Mouse (Mus musculus) thymus, postnatal 14 days (tissue): ENCODE data around the gene Sh3kbp1.

Source experiments
- DNase-seq: peaks from one replicate; pipeline ENCODE4 v3.0.0; 2021

Gene Sh3kbp1

GRCm38 (mm10) chrX:159678320-159678835 is 51.3 kb downstream of the Sh3kbp1 start:
- no peak for DNase-seq

DNA sequence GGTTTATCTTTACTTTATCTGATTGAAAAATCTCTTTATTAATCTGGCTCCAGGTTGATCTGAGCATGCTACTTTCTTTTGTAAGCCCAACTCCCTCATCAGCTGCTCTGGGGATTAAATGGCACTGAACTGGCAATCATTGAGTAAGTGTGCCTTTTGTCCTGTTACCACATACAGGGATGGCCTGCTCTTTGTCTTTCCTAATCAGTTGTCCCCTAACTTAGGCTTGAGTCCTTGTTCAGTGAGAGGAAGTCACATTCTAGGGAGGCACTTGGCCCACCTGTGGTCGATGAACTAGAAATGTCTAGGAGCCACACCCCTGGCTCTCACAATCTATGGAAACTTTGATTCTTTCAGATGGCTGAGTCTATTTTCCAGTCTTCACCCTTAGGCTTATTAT is 58.4 kb downstream of the Sh3kbp1 start:
- peak; percentile 5 for DNase-seq

DNA sequence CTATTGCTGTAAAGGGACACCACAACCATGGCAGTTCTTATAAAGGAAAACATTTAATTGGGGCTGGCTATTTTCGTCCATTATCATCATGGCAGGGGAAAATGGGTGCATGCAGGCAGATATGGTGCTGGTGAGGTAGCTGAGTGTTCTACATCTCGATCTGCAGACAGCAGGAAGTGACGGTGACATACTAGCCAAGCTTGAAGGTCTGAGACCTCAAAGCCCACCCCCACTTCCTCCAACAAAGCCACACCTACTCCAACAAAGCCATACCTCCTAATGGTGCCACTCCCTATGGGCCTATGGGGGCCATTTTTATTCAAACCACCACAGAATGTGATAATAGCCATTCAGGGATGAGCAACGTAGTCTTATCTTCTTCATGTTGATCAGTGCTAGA is 59.8 kb downstream of the Sh3kbp1 start:
- DNase-seq, result peak; percentile 44

- peak; percentile 44 for DNase-seq
These were observed 61.6 kb downstream of the Sh3kbp1 start for GRCm38 (mm10) chrX:159688698-159689097.

- peak; percentile 48 for DNase-seq
These were observed 62.8 kb downstream of the Sh3kbp1 start for GRCm38 (mm10) chrX:159689785-159690416.

DNA sequence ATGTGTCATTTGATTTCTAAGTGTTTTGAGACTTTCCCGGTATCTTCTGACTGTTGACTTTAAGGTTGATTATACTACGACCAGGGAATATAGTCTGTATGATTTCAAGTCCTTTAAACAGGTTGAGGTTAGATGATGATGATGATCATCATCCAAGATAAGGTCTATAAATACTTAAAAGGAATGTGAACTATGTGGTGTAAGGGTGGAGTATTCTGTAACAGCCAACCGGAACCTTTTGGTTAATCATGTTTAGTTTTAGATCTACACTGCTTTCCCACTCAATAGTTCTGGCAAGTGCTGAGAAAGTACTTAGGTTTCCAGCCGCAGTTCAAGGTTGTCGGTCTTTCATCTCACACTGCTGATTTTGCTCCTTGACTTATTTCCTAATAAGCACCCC is 66.1 kb downstream of the Sh3kbp1 start:
- DNase-seq, result no peak

DNA sequence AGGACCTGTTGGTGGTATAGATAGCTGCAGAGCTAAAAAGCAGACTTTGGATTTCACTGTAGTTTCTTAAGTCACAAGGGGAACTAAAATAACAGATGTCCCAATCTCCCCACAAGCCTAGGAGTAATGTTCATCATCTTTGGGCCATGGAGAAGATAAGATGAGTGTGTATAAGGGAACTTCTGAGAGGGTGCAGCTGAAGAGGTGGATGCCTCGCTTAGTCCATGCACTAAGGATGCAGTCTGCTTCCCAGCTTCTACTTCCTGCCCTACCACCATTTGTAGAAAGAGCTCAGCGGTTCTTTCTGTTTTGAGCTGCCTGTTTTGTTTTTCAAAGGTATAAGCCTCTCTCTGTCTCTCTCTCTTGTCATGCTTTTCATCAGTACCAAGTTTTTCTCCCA is 69.5 kb downstream of the Sh3kbp1 start:
- peak; percentile 41 for DNase-seq

DNA sequence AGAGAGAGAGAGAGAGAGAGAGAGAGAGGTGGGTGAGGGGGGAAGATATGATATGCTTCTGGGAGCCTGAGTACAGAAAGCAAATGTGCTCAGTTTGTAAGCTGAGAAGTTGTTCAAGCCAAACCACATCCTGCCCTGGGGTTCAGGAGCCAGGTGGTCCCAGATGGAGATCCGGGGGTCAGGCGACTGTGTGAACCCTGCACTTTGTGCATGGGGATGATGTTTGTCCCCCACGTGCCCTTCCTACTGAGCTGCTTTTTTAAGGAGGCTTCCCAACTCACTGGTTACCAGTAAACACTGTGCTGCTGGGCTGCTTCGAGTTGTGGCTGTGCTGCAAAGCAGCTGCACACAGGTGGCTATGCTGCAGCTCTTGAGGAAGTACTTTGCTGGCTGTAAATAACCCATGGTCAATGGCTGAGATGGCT is 70.0 kb downstream of the Sh3kbp1 start:
- DNase-seq, result peak; percentile 80

DNA sequence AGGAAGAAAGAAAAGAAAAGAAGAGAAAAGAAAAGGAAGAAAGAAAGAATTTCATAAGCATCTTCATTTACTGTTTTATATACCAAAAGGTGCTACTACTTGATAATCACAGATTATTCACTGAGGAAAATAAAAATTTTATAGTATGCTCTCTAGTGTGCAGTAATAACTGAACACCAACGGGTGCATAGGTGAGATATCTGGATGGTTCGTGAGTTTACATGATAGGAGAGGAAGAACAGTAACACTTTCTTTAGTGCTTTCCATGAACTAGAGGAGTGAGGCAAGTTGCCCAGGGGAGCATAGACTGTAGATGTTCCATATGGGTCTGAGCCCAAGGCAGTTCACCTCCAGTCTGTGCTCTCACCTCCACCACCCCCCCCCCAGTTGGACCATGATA is 75.8 kb downstream of the Sh3kbp1 start:
- no peak for DNase-seq

- DNase-seq, result no peak
These were observed 77.4 kb downstream of the Sh3kbp1 start for GRCm38 (mm10) chrX:159704381-159705004.

DNA sequence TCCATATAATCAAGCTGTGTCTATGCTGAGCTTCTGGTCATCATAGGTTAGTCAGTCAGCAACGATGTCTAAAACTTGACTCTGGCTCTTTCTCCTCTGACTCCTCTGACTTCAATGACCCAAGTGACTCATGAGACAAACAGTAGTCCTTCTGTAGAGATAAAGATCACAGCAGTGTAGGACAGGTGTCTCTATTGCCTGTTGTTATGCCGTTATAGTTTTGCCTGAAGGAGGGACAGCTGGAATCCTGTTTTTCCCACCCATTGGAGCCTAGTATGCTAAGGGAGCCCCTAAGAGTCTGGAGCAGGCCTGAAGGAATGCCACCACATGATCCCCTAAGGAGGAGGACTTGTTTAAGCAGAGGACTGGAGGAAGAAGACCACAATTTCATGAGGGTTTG is 78.3 kb downstream of the Sh3kbp1 start:
- no peak for DNase-seq

GRCm38 (mm10) chrX:159708076-159708830 is 81.2 kb downstream of the Sh3kbp1 start:
- DNase-seq, result peak; percentile 54

DNA sequence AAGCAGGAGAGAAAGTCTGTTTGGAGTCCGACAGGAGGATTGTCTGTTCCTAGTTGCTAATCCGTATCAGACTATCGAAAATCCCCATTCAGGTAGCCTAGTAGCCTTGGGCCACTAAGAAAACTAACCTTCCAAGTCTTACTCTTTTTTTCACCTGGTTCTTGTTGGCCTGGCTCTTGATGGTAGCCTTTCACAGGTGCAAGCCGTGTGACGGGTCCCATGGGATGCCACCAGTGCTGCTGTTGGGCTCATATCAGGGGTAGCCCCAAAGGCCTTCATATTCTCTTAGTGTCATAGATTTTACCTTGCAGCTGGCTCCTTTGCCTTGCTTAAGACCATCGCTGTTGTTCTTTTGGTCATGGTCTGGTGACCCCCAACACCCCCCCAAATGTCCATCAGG is 82.2 kb downstream of the Sh3kbp1 start:
- no peak for DNase-seq

- no peak for DNase-seq
These were observed 84.3 kb downstream of the Sh3kbp1 start for GRCm38 (mm10) chrX:159711070-159712029.

DNA sequence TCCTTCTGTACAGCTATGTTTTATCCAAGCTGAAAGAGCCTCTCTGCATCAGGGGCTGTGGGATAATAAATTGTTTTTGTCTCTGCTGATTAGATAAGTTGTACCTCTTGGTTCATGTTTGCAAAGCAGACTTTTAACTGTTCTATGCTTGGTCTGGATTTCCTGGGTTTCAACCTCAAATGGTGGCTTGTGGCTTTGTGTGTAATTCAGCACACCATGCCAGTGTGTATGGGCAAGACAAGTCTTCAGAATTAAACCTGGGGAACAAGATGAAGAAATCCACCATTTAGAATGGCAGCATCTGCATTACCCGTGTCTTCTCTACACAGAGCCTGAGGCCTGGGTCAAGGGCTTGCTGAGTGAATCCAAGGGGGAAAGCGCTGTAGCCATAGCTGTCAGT is 86.1 kb downstream of the Sh3kbp1 start:
- DNase-seq, result no peak

DNA sequence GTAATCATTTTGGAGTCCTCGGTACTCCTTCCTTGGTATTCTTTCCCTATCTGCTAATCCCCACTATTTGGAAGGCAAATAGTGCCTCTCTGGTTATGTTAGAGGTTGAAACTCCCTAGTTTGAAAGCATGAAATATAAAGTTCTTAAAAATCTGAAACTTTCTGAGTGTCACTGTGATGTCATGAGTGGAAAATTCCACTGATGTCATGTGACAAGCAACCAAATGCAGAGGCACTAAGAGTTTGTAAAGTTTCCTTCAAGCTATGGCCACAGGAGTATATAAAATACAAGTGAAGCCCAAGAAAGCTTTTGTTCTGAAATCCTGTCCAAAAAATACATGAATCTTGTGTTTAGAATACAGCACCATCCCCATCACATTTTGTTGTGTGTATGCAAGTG is 94.3 kb downstream of the Sh3kbp1 start:
- no peak for DNase-seq

- DNase-seq, result no peak
These were observed 104.3 kb downstream of the Sh3kbp1 start for GRCm38 (mm10) chrX:159731421-159731820.

DNA sequence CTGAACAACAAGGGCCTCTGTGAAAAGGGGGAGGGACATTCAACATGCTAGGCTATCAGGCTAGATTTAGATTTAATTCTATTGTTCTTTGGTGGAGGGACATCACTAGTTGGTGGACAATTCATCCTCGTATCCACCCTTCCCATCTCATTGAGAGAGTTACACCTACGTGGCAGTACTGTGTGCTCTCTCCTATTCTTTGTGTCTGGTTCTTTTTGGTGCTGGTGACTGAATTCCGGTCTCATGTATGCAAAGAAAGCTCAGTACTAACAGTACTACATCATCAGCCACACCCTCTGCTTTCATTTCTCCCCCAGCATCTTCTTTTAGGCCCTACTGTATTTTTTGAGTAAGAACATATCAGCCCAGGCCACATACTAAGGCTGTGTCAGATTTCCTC is 105.8 kb downstream of the Sh3kbp1 start:
- DNase-seq, result no peak

GRCm38 (mm10) chrX:159733948-159734347 is 106.9 kb downstream of the Sh3kbp1 start:
- DNase-seq, result no peak

- DNase-seq, result peak; percentile 57
These were observed 108.5 kb downstream of the Sh3kbp1 start for GRCm38 (mm10) chrX:159735513-159736099.

- DNase-seq, result no peak
These were observed 110.3 kb downstream of the Sh3kbp1 start for GRCm38 (mm10) chrX:159737344-159737743.

DNA sequence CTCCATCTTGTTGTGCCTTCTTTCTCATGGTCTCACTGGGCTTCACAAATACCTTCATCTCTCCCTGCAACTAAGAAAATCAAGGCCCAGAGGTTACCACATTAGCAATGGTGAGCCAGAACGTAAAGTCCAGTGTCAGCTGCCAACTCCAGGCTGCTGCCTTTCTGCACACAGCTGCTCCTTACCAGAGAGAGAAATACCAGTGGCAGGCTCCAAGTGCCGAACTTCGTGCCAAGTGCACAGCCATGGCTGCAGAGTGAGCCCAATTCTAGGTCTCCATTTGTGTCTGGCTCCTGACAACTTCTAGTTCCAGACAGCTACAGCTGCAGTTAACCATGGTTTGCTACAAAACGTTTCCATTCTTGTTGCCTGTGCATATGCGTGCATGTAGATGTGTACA is 117.0 kb downstream of the Sh3kbp1 start:
- DNase-seq, result no peak
